Mouse (Mus musculus): ENCODE data around the gene 3110082I17Rik. TPM values are rescaled to one million over a fixed set of nuclear protein-coding genes. Genes with fewer than 3 reads are reported as not detected.

Gene 3110082I17Rik
- total RNA-seq, 2 experiments from 2014 or later, result 11.9 to 12.3 TPM

DNA sequence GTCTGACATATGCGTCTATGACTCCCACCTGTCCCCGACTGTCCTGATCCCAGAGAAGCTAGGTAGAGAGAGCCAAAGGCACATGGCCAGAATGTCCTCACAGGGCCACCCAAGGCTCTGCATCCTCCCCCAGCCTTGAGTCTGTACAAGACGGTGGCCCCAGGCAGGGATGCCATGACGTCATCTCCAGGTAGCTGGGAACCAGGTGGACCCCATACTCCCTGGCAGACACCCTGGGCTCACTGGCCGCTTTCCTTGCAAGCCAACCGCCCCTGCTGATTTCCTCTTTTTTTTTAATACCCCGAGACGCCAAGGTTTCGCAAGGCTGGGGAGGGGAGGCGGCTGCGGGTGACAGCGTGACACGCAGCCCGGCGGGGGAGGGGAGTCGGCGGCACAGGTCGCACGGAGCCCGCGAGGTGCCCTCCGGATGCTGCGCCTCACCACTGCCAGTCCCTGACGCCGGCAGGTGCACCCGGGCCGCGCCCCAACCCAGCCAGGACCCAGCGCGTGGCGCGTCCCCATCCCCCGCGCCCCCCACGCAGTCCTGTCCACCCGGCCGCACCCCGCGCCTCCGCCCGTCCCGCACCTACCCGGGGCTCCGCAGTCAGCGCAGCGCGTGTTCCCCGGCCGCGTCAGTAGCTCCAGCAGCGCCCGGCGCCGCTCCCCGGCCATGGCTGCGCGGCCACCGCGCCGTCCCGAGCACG, 135.5 kb downstream of the 3110082I17Rik start:
- DNase-seq, result peak in 1 of 2 experiments; percentile 65

DNA sequence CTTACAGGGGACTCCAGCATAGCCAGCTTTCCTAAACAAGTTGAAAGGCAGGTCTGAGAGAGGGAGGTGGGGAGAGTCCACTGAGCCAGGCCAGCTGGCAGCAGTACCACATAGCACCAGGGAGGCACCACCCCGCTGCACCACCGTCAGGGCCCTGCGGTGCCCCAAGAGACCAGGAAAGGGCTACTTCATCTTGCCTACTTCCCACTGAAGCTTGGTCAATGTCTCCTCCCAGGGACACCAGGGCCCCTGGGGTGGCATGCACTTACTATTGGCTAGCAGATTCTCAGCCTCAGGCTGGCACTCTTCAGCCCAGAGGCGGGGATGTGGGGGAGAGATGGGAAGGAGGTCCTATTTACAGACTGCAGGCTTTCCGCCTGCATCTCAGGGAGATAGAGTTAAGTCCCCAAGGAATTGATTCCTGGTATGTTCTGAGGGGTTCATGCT, 136.3 kb downstream of the 3110082I17Rik start:
- no peak for DNase-seq

DNA sequence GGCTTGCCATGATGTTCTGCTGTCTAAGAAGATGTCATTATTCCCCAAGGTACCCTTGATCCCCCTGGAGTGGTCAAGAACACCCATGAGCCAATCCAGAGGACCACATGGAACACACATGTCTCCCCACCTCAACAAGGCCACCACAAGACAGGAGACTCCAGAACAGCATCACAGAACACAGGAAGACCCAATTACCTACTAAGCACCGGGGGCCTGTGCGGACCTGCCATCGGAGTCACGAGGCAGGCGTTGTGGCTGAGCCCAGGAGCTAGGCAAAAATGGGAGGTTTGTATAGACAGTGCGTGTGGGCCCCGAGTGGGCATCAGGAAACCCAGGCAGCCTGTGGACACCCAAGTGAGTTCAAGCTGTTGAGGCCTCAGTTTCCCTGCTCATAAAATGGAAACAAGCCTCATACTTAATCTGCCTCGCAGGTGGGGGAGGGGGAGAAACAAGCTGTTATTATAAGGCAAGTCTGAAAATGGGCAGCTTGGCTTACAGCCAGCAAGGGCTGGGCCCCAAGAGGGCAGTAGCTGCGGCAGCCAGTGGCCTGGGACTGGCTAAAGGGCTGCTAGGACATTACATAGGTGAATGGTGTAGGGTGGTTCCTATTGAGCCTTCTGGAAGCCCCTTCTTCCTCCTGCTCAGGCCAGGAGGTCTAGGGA, 136.9 kb downstream of the 3110082I17Rik start:
- no peak for DNase-seq

DNA sequence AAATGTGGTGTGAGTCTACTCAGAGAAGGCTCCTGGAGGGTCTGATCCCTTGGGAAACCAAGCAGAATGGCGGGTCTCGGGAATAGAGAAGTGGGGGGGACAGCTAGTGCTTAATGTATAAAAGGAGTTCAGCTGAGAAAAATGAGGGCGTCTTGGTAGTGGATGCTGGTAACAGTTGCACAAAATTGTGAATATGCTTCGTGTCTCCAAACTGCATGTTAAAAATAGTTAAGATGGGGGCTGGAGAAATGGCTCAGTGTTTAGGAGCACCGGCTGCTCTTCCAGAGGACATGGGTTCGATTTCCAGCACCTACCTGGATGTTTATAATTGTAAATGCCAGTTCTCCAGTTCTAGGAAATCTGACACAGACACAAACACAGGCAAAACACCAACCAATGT, 139.0 kb downstream of the 3110082I17Rik start:
- no peak for DNase-seq

DNA sequence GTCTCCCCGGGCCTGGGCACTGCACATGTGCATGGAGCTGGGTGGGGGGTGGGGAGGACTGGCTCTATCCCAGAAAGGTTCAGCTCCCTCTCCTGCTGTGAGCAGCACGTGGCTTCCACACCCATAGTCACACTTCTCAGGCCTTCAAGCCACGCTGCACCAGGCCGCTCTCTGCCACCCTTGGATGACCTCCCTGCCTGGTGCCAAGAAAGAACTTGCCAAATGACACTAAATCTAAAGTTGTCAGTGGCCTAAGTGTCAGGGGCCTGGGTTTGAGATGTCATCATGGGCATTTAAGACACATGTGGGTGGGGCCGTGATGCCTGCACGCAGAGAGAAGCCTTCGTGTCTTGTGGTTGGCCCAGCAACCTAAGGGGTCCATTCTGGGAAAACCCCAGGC, 139.9 kb downstream of the 3110082I17Rik start:
- DNase-seq, result no peak

DNA sequence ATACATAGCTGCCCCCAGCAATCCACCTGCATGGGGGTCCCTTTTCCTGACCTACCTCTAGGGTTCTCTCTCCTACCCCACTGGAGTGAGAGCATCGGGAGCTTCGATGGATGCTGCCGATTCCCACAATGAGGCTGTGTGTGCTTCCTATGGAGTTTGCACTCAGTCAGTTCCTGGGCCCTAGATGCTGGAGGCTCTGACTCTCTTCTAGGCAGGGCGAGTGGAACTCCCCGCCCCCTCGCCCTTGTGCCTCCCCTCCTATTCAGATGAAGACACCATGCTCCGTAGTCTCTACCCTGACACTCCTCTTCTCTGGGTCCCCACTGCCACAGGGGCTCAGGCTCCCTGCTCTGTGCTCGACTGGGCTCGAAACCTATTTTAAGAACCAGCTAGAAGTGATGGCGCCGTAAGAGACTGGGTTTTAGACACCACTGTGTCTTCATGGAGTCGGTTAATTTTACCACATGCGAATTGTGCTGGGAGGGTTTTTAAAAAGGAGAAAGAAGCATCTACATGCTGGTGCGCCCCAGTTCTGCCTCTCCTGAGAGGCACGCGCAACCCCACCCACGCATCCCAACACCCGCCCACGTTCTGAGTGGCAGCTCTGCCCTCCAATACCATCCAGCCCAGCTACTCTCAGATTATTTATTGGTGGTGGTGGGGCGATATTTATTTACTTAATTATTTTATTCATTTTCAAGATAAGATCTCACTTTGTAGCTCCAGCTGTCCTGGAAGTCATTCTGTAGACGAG, 142.4 kb downstream of the 3110082I17Rik start:
- no peak for DNase-seq

DNA sequence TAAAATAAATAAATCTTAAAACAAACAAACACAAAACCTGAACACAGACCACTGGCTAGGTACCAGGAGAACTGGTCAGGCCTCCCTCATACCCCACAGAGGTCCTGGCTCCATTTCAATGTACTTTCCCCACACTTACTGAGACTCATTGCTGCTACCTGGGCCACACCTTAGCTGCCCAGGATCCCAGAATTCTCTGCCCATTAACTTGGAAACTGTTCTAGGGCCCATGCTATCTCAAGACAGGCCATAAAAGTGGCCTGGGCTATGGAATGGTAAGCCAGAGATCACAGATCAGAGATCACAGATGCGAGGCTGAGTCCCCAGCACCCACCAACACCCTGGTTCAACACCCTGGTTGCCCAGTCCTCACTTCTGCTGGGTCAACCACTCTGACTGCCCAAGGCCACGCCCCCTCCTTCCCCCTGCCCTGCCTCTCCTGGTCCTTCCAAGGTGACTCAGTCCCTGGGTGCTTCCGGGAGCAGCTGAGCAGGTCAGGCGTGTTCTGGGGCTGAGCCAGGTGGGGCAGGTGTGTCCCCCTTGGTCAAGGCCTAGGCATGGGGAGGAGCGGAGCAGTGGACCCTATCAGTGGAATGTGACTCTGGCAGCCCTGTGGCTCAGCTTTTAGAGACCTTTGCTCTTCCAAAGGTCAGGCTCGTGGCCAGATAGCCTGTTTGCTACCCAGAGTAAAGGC, 143.2 kb downstream of the 3110082I17Rik start:
- no peak for DNase-seq

DNA sequence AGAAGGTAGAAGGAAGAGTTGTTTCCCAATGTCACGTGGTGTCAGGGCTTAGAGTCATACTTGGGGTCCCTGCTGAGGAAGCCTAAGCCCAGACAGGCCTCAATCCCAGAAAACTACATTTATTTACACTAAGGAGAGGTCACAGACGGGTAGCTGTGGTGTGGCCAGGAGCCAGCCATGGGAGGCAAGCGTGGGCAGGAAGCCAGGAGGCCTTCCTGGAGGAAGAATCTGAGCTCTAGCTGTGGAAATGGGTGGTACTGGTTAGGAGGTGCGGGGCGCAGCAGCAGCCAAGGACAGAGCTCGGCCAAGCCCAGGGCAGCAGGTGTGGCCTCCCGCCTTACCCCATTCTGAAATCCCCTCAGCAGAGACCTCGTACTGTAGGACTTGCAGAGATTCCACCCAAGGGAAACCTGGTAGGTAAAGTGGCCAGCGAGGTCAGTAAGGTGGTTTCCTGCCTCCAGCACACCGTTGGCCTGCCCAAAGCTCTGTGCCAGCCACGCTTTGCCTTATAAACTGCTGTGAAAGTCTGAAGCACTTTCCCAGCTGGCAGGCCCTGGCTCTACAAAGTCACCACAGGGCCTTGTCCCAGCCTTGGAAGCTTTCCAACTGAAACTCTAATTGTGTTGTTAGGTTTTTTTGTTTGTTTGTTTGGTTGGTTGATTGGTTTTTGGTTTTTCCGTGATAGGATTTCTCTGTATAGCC, 145.2 kb downstream of the 3110082I17Rik start:
- no peak for DNase-seq

DNA sequence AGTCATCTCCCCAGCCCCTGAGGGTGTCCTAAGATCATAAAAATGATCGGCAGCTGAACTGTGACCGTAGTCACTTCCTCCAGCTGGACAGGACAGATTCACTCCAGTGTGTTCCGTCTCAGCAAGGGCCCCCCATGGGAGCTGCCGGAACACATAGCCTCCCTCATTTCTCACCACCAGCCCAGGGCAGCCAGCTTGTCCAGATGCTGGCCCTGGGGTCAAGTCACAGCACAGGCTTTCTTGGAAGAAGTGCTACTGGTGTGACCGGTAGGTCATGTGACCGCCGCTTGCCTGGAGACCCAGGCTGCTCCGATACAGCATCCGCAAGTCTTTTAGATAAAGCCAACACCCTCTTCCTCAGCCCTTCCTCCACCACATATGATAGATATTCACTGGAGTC, 146.8 kb downstream of the 3110082I17Rik start:
- no peak for DNase-seq

DNA sequence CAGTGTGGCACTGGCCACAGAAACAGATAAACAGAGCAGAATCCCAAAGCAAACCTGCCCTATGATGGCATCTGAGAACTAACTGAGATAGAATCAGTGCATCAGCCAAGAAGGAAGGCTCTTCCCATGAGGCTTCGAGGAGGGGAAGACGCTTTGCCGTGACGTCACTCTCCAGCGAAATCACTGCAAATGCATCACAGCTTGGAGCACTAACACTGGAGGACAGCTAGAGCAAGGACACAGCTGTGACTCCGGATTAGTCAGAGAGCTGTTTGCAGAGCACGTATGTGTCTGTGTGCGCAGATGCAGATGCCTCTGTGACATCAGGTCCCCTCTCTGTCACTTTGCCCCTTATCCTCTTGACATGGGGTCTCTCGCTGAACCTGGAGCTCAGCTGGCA, 148.5 kb downstream of the 3110082I17Rik start:
- DNase-seq, result peak; percentile 46 to 70

DNA sequence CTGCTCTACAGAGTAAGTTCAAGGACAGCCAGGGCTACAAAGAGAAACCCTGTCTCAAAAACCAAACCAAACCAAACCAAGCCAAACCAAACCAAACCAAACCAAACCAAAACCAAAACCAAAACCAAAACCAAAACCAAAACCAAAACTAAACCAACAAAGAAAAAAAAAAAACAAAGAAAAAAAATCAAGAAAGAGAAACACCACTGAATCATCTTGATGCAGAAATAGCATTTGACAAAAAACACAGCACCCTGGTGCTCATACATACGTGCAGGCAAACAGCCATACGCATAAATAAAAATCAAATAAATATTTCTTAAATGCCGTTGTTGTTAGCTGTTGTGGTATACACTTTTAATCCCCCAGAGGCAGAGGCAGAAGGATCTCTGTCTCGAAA, 149.8 kb downstream of the 3110082I17Rik start:
- DNase-seq, result no peak

DNA sequence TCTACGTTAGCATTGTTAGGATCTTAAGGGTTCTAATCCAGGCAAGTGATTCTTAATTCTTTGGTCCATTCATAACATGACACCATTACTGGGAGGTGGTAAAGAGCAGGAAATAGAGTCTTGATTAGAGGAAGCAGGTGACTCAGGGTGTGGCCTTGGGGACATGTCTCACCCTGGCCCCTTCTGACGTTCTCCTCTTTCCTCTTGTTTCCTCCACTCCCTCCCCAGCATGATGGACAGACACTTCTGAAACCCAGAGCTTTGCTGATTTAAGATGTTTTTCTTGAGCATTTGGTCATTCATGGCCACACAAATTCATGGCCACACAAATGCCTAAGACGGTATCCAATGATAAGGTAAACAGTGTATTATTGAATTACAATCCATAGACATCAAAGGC, 150.4 kb downstream of the 3110082I17Rik start:
- no peak for DNase-seq

Small RNA genes lying within 50 kb of the gene (microRNA-seq; reads per million reads assigned to microRNA genes)
- 410 reads per million, percentile 69 among the genes with 10 or more reads in this experiment for gene Mir339

Other genes starting within 250 kb of the 3110082I17Rik start
- 10 to 100 TPM; 80.1 to 97.0 TPM for gene Get4, start 208.2 kb downstream of the 3110082I17Rik start, total RNA-seq (2021)
- 1 to 10 TPM; 5.0 to 8.5 TPM for gene Adap1, start 134.9 kb downstream of the 3110082I17Rik start, total RNA-seq (2021)
- gene Cox19, start 109.1 kb downstream of the 3110082I17Rik start, total RNA-seq (2021), result 10 to 100 TPM; 71.0 to 87.5 TPM
- not detected for gene Cyp2w1, start 107.9 kb downstream of the 3110082I17Rik start, total RNA-seq (2021)
- gene Gpr146, start 82.8 kb downstream of the 3110082I17Rik start, total RNA-seq (2021), result 10 to 100 TPM; 15.2 to 17.9 TPM
- gene C130050O18Rik, start 55.2 kb downstream of the 3110082I17Rik start, total RNA-seq (2021), result under 1 TPM; 0.49 to 0.79 TPM
- 1 to 10 TPM; 2.8 to 4.7 TPM for gene Gper1, start 37.4 kb downstream of the 3110082I17Rik start, total RNA-seq (2021)
- gene Zfand2a, start 24.0 kb upstream of the 3110082I17Rik start, total RNA-seq (2021), result 10 to 100 TPM; 28.6 to 34.9 TPM
- not detected for gene Uncx, start 83.0 kb upstream of the 3110082I17Rik start, total RNA-seq (2021)

All from adrenal gland, postnatal 36 days (tissue).